ENCODE assay signal across 14 mouse cellular contexts in the genomic region with DNA sequence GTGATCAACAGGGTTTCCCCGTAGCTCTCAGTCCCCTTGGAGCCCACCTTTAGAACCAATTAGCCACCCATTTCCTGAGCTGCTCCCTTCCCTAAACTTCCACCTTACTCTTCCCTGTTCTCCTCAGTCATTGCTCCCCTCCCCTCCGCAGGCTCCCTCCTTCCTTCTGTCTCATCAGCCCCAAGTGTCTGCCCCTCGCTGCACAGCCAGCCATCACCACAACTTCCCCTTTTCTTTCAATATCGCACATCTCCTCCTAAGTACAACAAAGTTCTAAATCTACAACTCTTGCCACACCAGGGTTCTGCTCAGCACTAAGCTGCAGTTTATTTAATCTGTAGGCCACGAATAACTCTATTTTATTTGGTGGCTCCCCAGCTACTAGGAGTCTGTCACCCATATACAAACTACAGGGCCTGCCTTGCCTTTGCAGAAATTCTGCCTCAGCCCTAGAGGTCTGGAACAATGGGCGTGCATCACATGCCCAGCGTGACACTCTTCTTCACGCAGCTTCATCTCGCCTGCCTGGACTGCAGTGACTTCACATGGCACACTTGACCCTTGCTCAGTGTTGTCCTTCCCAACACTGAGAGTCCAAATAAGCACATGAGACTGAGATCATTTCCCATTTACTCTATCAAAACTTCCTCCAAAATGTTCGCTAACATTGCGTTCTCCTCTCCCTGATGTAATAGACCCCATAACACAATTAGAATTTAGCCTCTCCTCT. TPM values are rescaled to one million over a fixed set of nuclear protein-coding genes. Genes with fewer than 3 reads are reported as not detected.
DNase-seq lines count a peak whose midpoint lies in the region; ATAC-seq and TF ChIP-seq lines count a peak whose summit lies in the region.
"Had no signal": no experiment of that assay in that cellular context is flagged by ENCODE, and none has a peak within 500 bp of the region (broad histone marks: within the 10 kb centered on the region; RNA-seq: fewer than 3 reads in every experiment).

No protein-coding gene starts in this region.

- no peaks in the 10 kb centered on the region for H3K9me3 ChIP-seq in MEL (replicated peaks; ENCODE audit: insufficient read depth, low read length)
- H3K9me3 ChIP-seq in liver, embryonic 16.5 days (replicated peaks; ENCODE audit: control insufficient read depth, low read length) = no peaks in the 10 kb centered on the region
- no peaks in the 10 kb centered on the region for H3K9me3 ChIP-seq in forebrain, embryonic 11.5 days (ENCODE audit: control insufficient read depth, low read length)
- H3K9me3 ChIP-seq: kidney, embryonic 15.5 days had no signal

- H3K4me3 ChIP-seq in MEL (ENCODE audit: control insufficient read depth in 1 of 2, insufficient read depth in 1 of 2, low read depth in 2 of 2, low read length in 2 of 2) = no peak overlapping the region
- no peak overlapping the region for H3K4me3 ChIP-seq in liver, embryonic 16.5 days (ENCODE audit: low read depth, low read length)
- no peak overlapping the region for H3K4me3 ChIP-seq in forebrain, embryonic 11.5 days (ENCODE audit: low read depth, low read length)
- H3K4me3 ChIP-seq: kidney, embryonic 15.5 days had no signal

- TF ChIP-seq POLR2A in MEL (IDR thresholded peaks at IDR 0.05; ENCODE audit: control insufficient read depth in 1 of 2, insufficient read depth in 1 of 2, low read depth in 1 of 2, low read length in 2 of 2, poor library complexity in 1 of 2) = no peak

- DNase-seq in lung, postnatal 36 days = peak; percentile 42
- DNase-seq in lung, postnatal 25 days (ENCODE audit: low spot score) = no peak
- DNase-seq in MEL (ENCODE audit: low read depth, low spot score) = peak; percentile 90
- DNase-seq in thymus, postnatal 14 days = peak; percentile 33
- DNase-seq in forebrain, embryonic 11.5 days (ENCODE audit: low spot score) = no peak
- DNase-seq in kidney, adult 9 months = no peak
- DNase-seq: adrenal gland, adult 2 months; cerebellum, adult 9-11 months; heart, postnatal 14 days; right cerebral cortex, postnatal 14 days had no signal

- H3K4me1 ChIP-seq in MEL (ENCODE audit: control insufficient read depth in 1 of 2, insufficient read depth in 2 of 2, low read length in 2 of 2) = peaks cover 0 to 5% of the 10 kb centered on the region in 2 experiments; a peak in 2 of 4 replicates
- H3K4me1 ChIP-seq in liver, embryonic 16.5 days (ENCODE audit: control insufficient read depth, low read depth, low read length) = no peaks in the 10 kb centered on the region
- no peaks in the 10 kb centered on the region for H3K4me1 ChIP-seq in forebrain, embryonic 11.5 days (replicated peaks; ENCODE audit: control insufficient read depth, insufficient read depth, low read length)
- H3K4me1 ChIP-seq: kidney, embryonic 15.5 days had no signal

- peak in 1 of 2 experiments; percentile 57; a peak in 1 of 4 replicates for TF ChIP-seq EP300 in MEL (IDR thresholded peaks at IDR 0.05; ENCODE audit: low read depth in 1 of 2, low read length in 2 of 2)

- no peaks in the 10 kb centered on the region for H3K79me2 ChIP-seq in MEL (ENCODE audit: control insufficient read depth, insufficient read depth, low read length, poor library complexity)

- ATAC-seq in liver, embryonic 16.5 days (ENCODE audit: low read depth) = no peak
- ATAC-seq in forebrain, embryonic 11.5 days (replicated peaks; ENCODE audit: low FRiP score) = no peak

- peaks cover 0 to 4% of the 10 kb centered on the region in 2 experiments; a peak in 2 of 4 replicates for H3K36me3 ChIP-seq in MEL (ENCODE audit: control insufficient read depth in 1 of 2, insufficient read depth in 2 of 2, low read length in 2 of 2)
- no peaks in the 10 kb centered on the region for H3K36me3 ChIP-seq in liver, embryonic 16.5 days (ENCODE audit: control insufficient read depth, insufficient read depth)
- H3K36me3 ChIP-seq in forebrain, embryonic 11.5 days (ENCODE audit: control insufficient read depth, insufficient read depth, low read length) = no peaks in the 10 kb centered on the region
- H3K36me3 ChIP-seq: kidney, embryonic 15.5 days had no signal

- 36% methylated on average over 11 of the region's 11 CpGs for WGBS in liver, embryonic 16.5 days (ENCODE audit: insufficient replicate concordance)
- WGBS in forebrain, embryonic 11.5 days = 90% methylated on average over 11 of the region's 11 CpGs

- H3K27ac ChIP-seq in MEL (ENCODE audit: control insufficient read depth, low read depth, low read length) = no peak overlapping the region
- H3K27ac ChIP-seq in liver, embryonic 16.5 days (ENCODE audit: low read length) = peak overlapping the region; percentile 29
- no peak overlapping the region for H3K27ac ChIP-seq in forebrain, embryonic 11.5 days (ENCODE audit: low read depth, low read length)
- H3K27ac ChIP-seq: kidney, embryonic 15.5 days; liver, embryonic 14.5 days had no signal

- no peak for TF ChIP-seq RAD21 in MEL (IDR thresholded peaks at IDR 0.05; ENCODE audit: low read depth, low read length)

- peaks cover 0 to 2% of the 10 kb centered on the region in 2 experiments; a peak in 2 of 4 replicates for H3K27me3 ChIP-seq in MEL (ENCODE audit: control insufficient read depth in 1 of 2, insufficient read depth in 2 of 2, low read length in 2 of 2)
- H3K27me3 ChIP-seq in liver, embryonic 16.5 days (ENCODE audit: control insufficient read depth, insufficient read depth, low read depth, low read length) = no peaks in the 10 kb centered on the region
- no peaks in the 10 kb centered on the region for H3K27me3 ChIP-seq in forebrain, embryonic 11.5 days (ENCODE audit: control insufficient read depth, insufficient read depth, low read length)
- H3K27me3 ChIP-seq: kidney, embryonic 15.5 days had no signal

- no peak overlapping the region for H3K9ac ChIP-seq in MEL (ENCODE audit: control insufficient read depth, low read depth, low read length, poor library complexity, severe bottlenecking)
- no peak overlapping the region for H3K9ac ChIP-seq in liver, embryonic 16.5 days (ENCODE audit: low read depth, low read length)
- H3K9ac ChIP-seq in forebrain, embryonic 11.5 days (ENCODE audit: low read length) = no peak overlapping the region
- H3K9ac ChIP-seq: kidney, embryonic 15.5 days; liver, embryonic 14.5 days had no signal

- no peak for TF ChIP-seq CTCF in MEL (IDR thresholded peaks at IDR 0.05 in 2 of 3, conservative IDR thresholded peaks at IDR 0.05 in 1 of 3; ENCODE audit: control insufficient read depth in 1 of 3, insufficient read depth in 1 of 3, low read depth in 2 of 3, low read length in 3 of 3, poor library complexity in 1 of 3, severe bottlenecking in 1 of 3)

- no peak overlapping the region for H3K4me2 ChIP-seq in liver, embryonic 16.5 days (ENCODE audit: low read depth, low read length)
- no peak overlapping the region for H3K4me2 ChIP-seq in forebrain, embryonic 11.5 days (ENCODE audit: low read depth, low read length, severe bottlenecking)
- H3K4me2 ChIP-seq: kidney, embryonic 15.5 days had no signal

TF ChIP-seq in MEL, 35 proteins besides CTCF, POLR2A, EP300 and RAD21:
- no peak for TF ChIP-seq ZKSCAN1 (IDR thresholded peaks at IDR 0.05; ENCODE audit: low read depth, low read length)
- TF ChIP-seq ZC3H11A (IDR thresholded peaks at IDR 0.05; ENCODE audit: low read depth, low read length) = no peak
- no peak for TF ChIP-seq TCF12 (IDR thresholded peaks at IDR 0.05; ENCODE audit: low read depth, low read length)
- TF ChIP-seq ETS1 (IDR thresholded peaks at IDR 0.05; ENCODE audit: low read depth, low read length) = no peak
- 0 out of 2 replicates have a peak, but pooled peaks have one; percentile 49 for TF ChIP-seq MAZ (IDR thresholded peaks at IDR 0.05; ENCODE audit: low read depth, low read length)
- no peak for TF ChIP-seq GABPA (IDR thresholded peaks at IDR 0.05; ENCODE audit: low read depth, low read length)
- 0 out of 2 replicates have a peak, but pooled peaks have one; percentile 33 for TF ChIP-seq TBP (IDR thresholded peaks at IDR 0.05; ENCODE audit: low read depth, low read length)
- 0 out of 2 replicates have a peak, but pooled peaks have one; percentile 42 for TF ChIP-seq GATA1 (IDR thresholded peaks at IDR 0.05; ENCODE audit: low read depth, low read length)

RNA-seq across cellular contexts. Expression of gene Atp8b4, which starts 24.6 kb away (rescaled TPM):
- total RNA-seq in MEL (2012; rRNA removed) = not detected in 2 replicates
- polyA plus RNA-seq in MEL (2012; ENCODE audit: insufficient read depth in 1 of 2, insufficient read length in 2 of 2, low read depth in 1 of 2, low replicate concordance in 2 of 2, missing spikeins in 1 of 2) = not detected
- polyA plus RNA-seq in liver, embryonic 16.5 days (2015; fragmentation: Nextera tagmentation; extraction: Ambion mirVana) = 5.5 and 5.9 TPM in 2 replicates
- polyA plus RNA-seq in forebrain, embryonic 11.5 days (2014; fragmentation: Nextera tagmentation; extraction: Ambion mirVana) = 0.44 and 0.49 TPM in 2 replicates
- total RNA-seq: layer of hippocampus, adult 18-20 months had no signal

Comparison
In these comparisons a context has a peak if more than half of its experiments do, and no peak if none do; other contexts are left out.
1. DNase-seq: peak in lung, postnatal 36 days (single experiment), MEL (single experiment) and thymus, postnatal 14 days (single experiment); none in lung, postnatal 25 days (single experiment), forebrain, embryonic 11.5 days (single experiment) and kidney, adult 9 months (single experiment).